Mouse (Mus musculus): ENCODE results near the gene Fam171a2.

GRCm38 (mm10) chr11:102453131-102453530 is 5.6 kb upstream of the Fam171a2 start:
- TF ChIP-seq GATA1 (IDR thresholded peaks at IDR 0.05; ENCODE audit: borderline replicate concordance, low read length) (no peak), FLI1 (IDR thresholded peaks at IDR 0.05; ENCODE audit: low read length) (no peak)
